Mouse (Mus musculus) ES-E14 (cell line): ENCODE measurements around the gene Mbtd1. TPM values are rescaled to one million over a fixed set of nuclear protein-coding genes. Genes with fewer than 3 reads are reported as not detected.
A peak's percentile ranks its signal among the peaks of the same experiment; 100 is the strongest.

Experiments used
- DNase-seq: peaks from one replicate; pipeline ENCODE4 v3.0.0-alpha.2; 2013; ENCODE audit warnings: low read depth, low spot score
- H3K27ac ChIP-seq: 2 replicates; pipeline ENCODE4 v1.5.1; 2012; ENCODE audit warnings: low read depth, mild to moderate bottlenecking, low read length, moderate library complexity, mixed read lengths; ENCODE audit not compliant: poor library complexity, insufficient read depth, severe bottlenecking
- H3K36me3 ChIP-seq: 2 replicates; pipeline ENCODE4 v1.6.1; 2012; ENCODE audit warnings: mild to moderate bottlenecking, low read length, moderate library complexity, mixed read lengths; ENCODE audit not compliant: control insufficient read depth, poor library complexity, insufficient read depth, severe bottlenecking
- H3K4me1 ChIP-seq, 2 experiments: fragments of 150-350 bp in 1 of 2; sonication (generic) in 1 of 2; 2 replicates each; pipeline ENCODE4 v1.6.1; 2012; ENCODE audit warnings: low read length in 2 of 2, mild to moderate bottlenecking in 1 of 2, mixed read lengths in 1 of 2; ENCODE audit not compliant: control insufficient read depth in 2 of 2, insufficient read depth in 2 of 2, poor library complexity in 1 of 2
- H3K4me3 ChIP-seq, 2 experiments: fragments of 150-350 bp in 1 of 2; sonication (generic) in 1 of 2; 2 replicates each; pipeline ENCODE4 v1.5.1; 2012; ENCODE audit warnings: low read length in 2 of 2, low read depth in 1 of 2, mild to moderate bottlenecking in 1 of 2, mixed read lengths in 1 of 2; ENCODE audit not compliant: insufficient read depth in 1 of 2, poor library complexity in 1 of 2, severe bottlenecking in 1 of 2
- H3K9ac ChIP-seq: 2 replicates; pipeline ENCODE4 v1.6.1; 2012; ENCODE audit warnings: low read depth, mild to moderate bottlenecking, low read length, mixed read lengths; ENCODE audit not compliant: poor library complexity, insufficient read depth, severe bottlenecking
- H3K9me3 ChIP-seq: fragments of 150-350 bp; sonication (generic); 2 replicates; pipeline ENCODE4 v1.6.1; 2012; ENCODE audit warnings: low read depth, mild to moderate bottlenecking, low read length; ENCODE audit not compliant: control insufficient read depth, insufficient read depth
- CHD2 ChIP-seq: IDR thresholded peaks from 2 replicates; pipeline ENCODE4 v1.6.1; 2014; ENCODE audit warnings: mild to moderate bottlenecking, low read depth, low read length, inconsistent platforms
- HCFC1 ChIP-seq: IDR thresholded peaks from 2 replicates; pipeline ENCODE4 v1.6.1; 2012; ENCODE audit warnings: low read length, inconsistent platforms, borderline replicate concordance; ENCODE audit not compliant: insufficient read depth
- MAFK ChIP-seq: IDR thresholded peaks from 2 replicates; pipeline ENCODE4 v1.6.1; 2014; ENCODE audit warnings: mild to moderate bottlenecking, low read depth, low read length, inconsistent platforms; ENCODE audit not compliant: insufficient read depth
- ZC3H11A ChIP-seq: IDR thresholded peaks from 2 replicates; pipeline ENCODE4 v1.6.1; 2012; ENCODE audit warnings: low read depth, mild to moderate bottlenecking, inconsistent platforms, low read length, borderline replicate concordance
- ZNF384 ChIP-seq: IDR thresholded peaks from 2 replicates; pipeline ENCODE4 v1.6.1; 2012; ENCODE audit warnings: low read depth, low read length, inconsistent platforms
- in situ Hi-C, 2 experiments: fragments of 600-800 bp; cut with MboI; formaldehyde crosslinking; loops; one replicate each; pipeline ENCODE4 v1.15.1; 2025; ENCODE audit warnings: low sequenced_read_pairs in 2 of 2, inconsistent platforms in 1 of 2; ENCODE audit not compliant: unreplicated experiment in 2 of 2
- total RNA-seq: library from RNA; depleted of rRNA; stranded (reverse); fragments of 300-350 nt; gene quantifications from 2 replicates; pipeline ENCODE4 v1.2.3, GENCODE M21; 2012

The Mbtd1 gene
- total RNA-seq, 1 experiment, result 68.0 TPM

DNA sequence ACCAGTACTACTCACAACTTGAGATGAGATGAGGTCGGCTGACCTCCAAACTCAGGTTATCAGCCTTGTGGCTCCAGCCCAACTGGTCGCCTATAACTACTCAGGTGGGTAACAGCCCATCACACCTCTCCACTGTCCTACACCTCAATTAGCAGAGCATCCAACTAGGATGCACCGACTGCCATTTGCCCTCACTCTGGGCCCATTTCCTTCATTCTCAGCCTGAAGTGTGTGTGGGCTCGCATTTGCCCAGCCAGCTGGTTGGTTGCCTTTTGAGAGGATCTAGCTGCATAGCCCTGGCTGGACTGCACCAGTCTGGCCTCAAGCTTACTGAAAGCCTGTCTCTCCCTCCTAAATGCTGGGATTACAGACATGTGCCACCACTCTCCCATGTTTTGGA, 72.1 kb downstream of the Mbtd1 start:
- H3K27ac ChIP-seq, result no peak overlapping the region
- peaks cover 48% of the 10 kb centered on the region for H3K36me3 ChIP-seq
- in situ Hi-C loops, result no loop called here
- peaks cover 3 to 17% of the 10 kb centered on the region in 2 experiments for H3K4me1 ChIP-seq
- H3K9ac ChIP-seq, result no peak overlapping the region
- H3K9me3 ChIP-seq, result no peaks in the 10 kb centered on the region
- no peak overlapping the region for H3K4me3 ChIP-seq
- no peak for TF ChIP-seq CHD2
- DNase-seq, result no peak

GRCm38 (mm10) chr11:93961482-93961881, 75.8 kb downstream of the Mbtd1 start:
- Histone ChIP-seq H3K4me1 (peaks cover 4 to 8% of the 10 kb centered on the region in 2 experiments; a peak in 3 of 4 replicates), H3K9me3 (no peaks in the 10 kb centered on the region), H3K9ac (no peak overlapping the region), H3K4me3 (no peak overlapping the region), H3K27ac (no peak overlapping the region), H3K36me3 (peaks cover 59% of the 10 kb centered on the region)
- in situ Hi-C loops, result no loop called here
- DNase-seq, result no peak
- TF ChIP-seq CHD2 (no peak), ZC3H11A (no peak), HCFC1 (no peak), ZNF384 (no peak), MAFK (no peak)

DNA sequence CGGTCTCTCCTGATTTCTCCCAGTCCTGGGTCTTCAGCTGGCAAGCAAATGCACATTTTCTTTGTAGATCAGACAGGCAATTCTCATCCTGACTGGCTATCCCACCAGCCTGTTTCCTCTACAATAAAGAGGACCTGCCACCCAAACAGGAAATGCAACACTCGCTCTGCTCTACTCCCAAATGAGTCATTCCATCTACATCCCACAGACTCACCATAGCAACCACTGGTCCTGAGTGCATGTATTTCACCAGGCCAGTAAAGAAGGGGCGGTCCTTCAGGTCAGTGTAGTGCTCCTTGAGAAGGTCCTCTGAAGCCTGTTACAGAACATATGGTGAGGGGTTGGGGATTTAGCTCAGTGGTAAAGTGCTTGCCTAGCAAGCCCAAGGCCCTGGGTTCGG, 77.4 kb downstream of the Mbtd1 start:
- H3K36me3 ChIP-seq, result peaks cover 55% of the 10 kb centered on the region
- in situ Hi-C loops, result no loop called here
- no peak overlapping the region for H3K27ac ChIP-seq
- no peaks in the 10 kb centered on the region for H3K9me3 ChIP-seq
- DNase-seq, result no peak
- TF ChIP-seq ZNF384 (no peak), ZC3H11A (no peak)
- 0 out of 4 replicates have a peak, but pooled peaks cover 0 to 3% of the 10 kb centered on the region in 2 experiments for H3K4me1 ChIP-seq
- no peak overlapping the region for H3K9ac ChIP-seq
- no peak overlapping the region for H3K4me3 ChIP-seq

DNA sequence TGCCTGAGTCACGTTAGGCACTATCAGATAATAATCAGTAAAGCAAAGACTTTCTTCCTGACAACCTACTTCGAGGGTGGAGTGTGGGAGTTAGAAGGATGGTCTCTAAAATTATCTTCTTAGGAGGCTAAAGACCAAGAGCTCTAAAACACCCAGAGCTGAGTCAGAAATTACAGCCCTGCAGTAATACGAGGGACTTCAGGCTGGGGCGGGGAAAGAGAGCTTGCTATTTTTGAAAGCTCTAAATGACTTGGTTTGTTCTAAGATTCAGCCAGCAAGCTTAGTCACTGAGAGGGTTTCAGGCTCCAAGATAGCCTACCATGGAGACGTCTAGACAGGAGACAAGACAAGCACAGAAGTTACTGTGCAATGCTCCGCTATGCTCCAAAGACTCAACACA, 79.7 kb downstream of the Mbtd1 start:
- no peak for DNase-seq
- Histone ChIP-seq H3K9me3 (no peaks in the 10 kb centered on the region), H3K36me3 (peaks cover 38% of the 10 kb centered on the region), H3K9ac (no peak overlapping the region), H3K27ac (no peak overlapping the region), H3K4me1 (peaks cover 0 to 3% of the 10 kb centered on the region in 2 experiments; a peak in 2 of 4 replicates), H3K4me3 (peak overlapping the region in 1 of 2 experiments; percentile 22; a peak in 2 of 4 replicates)
- TF ChIP-seq CHD2 (no peak), MAFK (no peak), HCFC1 (no peak), ZNF384 (no peak), ZC3H11A (no peak)
- in situ Hi-C loops, result no loop called here

DNA sequence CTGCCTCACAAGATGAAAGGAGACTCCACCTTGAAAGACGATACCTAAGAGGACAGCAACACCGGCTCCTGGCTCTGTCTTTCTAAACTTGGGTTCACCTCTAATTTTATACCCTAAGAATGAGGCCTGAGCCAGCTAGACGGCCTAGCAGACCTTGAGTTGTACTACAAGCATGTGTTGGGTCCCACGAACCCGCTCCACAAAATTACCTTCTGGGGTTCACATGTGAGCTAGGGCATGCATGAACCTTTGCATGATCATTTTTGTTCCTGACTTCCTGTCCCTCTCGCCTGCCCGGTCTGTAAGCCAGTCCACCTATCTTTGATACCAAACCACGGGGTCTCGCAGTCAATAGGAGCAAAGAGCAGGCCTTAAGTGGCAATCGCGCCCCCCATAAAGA, 81.7 kb downstream of the Mbtd1 start:
- no peak for TF ChIP-seq MAFK
- H3K9ac ChIP-seq, result peak overlapping the region; percentile 86
- H3K4me3 ChIP-seq, result peak overlapping the region; percentile 79 to 92
- H3K27ac ChIP-seq, result peak overlapping the region; percentile 68
- in situ Hi-C loops, result no loop called here
- peaks cover 0 to 3% of the 10 kb centered on the region in 2 experiments; a peak in 2 of 4 replicates for H3K4me1 ChIP-seq
- DNase-seq, result no peak
- H3K9me3 ChIP-seq, result no peaks in the 10 kb centered on the region
- peaks cover 25% of the 10 kb centered on the region for H3K36me3 ChIP-seq
